Mouse (Mus musculus): ENCODE data around the gene Tex19.2. TPM values are rescaled to one million over a fixed set of nuclear protein-coding genes. Genes with fewer than 3 reads are reported as not detected.

Gene Tex19.2
- not detected for total RNA-seq (2021)

GRCm38 (mm10) chr11:121118577-121118976 lies at the start of gene Tex19.2:
TSS of gene Tex19.2 (minus strand) at chr11:121118677.
- intact Hi-C loops (cut with DNase I): loop anchor here (5.0 kb wide), 1 partner anchor 101 kb away; no protein-coding TSS in a partner anchor
- no peak for DNase-seq

GRCm38 (mm10) chr11:121163751-121164150 lies 45.3 kb upstream of the Tex19.2 start:
- intact Hi-C loops (cut with DNase I): no loop called here
- DNase-seq: no peak

- DNase-seq: no peak
- intact Hi-C loops (cut with DNase I): no loop called here
These were observed 42.3 kb upstream of the Tex19.2 start for GRCm38 (mm10) chr11:121160636-121161346.

GRCm38 (mm10) chr11:121159971-121160370 lies 41.5 kb upstream of the Tex19.2 start, which contains the start of gene Uts2r:
TSS of gene Uts2r (plus strand) at chr11:121160271.
- intact Hi-C loops (cut with DNase I): no loop called here
- DNase-seq: no peak

- peak; percentile 75 to 77 for DNase-seq
- intact Hi-C loops (cut with DNase I): no loop called here
These were observed 38.0 kb upstream of the Tex19.2 start for GRCm38 (mm10) chr11:121156411-121156891.

GRCm38 (mm10) chr11:121154203-121154602 lies 35.7 kb upstream of the Tex19.2 start:
- intact Hi-C loops (cut with DNase I): no loop called here
- no peak for DNase-seq

- DNase-seq: no peak
- intact Hi-C loops (cut with DNase I): no loop called here
These were observed 29.7 kb upstream of the Tex19.2 start for GRCm38 (mm10) chr11:121148193-121148592.

- DNase-seq: no peak
- intact Hi-C loops (cut with DNase I): no loop called here
These were observed 27.4 kb upstream of the Tex19.2 start, which contains the start of gene Tex19.1 for GRCm38 (mm10) chr11:121145865-121146264. TSS of gene Tex19.1 (plus strand) at chr11:121146143.

- no peak for DNase-seq
- intact Hi-C loops (cut with DNase I): no loop called here
These were observed 25.0 kb upstream of the Tex19.2 start for GRCm38 (mm10) chr11:121143325-121144015.

- peak in 1 of 2 experiments; percentile 26 for DNase-seq
- intact Hi-C loops (cut with DNase I): loop anchor here (5.0 kb wide), 1 partner anchor 71 kb away; no protein-coding TSS in a partner anchor
These were observed 20.3 kb upstream of the Tex19.2 start for GRCm38 (mm10) chr11:121138732-121139131.

GRCm38 (mm10) chr11:121137682-121138081 lies 19.2 kb upstream of the Tex19.2 start:
- intact Hi-C loops (cut with DNase I): loop anchor here (5.0 kb wide), 1 partner anchor 70 kb away; no protein-coding TSS in a partner anchor
- DNase-seq: no peak

GRCm38 (mm10) chr11:121134600-121134999 lies 16.1 kb upstream of the Tex19.2 start:
- intact Hi-C loops (cut with DNase I): no loop called here
- no peak for DNase-seq

GRCm38 (mm10) chr11:121129616-121130015 lies 11.1 kb upstream of the Tex19.2 start:
- intact Hi-C loops (cut with DNase I): no loop called here
- DNase-seq: no peak

- no peak for DNase-seq
- intact Hi-C loops (cut with DNase I): no loop called here
These were observed 9.0 kb upstream of the Tex19.2 start for GRCm38 (mm10) chr11:121127441-121127840.

GRCm38 (mm10) chr11:121126395-121126794 lies 7.9 kb upstream of the Tex19.2 start:
- no peak for DNase-seq
- intact Hi-C loops (cut with DNase I): no loop called here

- DNase-seq: no peak
- intact Hi-C loops (cut with DNase I): no loop called here
These were observed 7.2 kb upstream of the Tex19.2 start for GRCm38 (mm10) chr11:121125522-121126172.

- intact Hi-C loops (cut with DNase I): loop anchor here (5.0 kb wide), 1 partner anchor 46 kb away; no protein-coding TSS in a partner anchor
- DNase-seq: no peak
These were observed 5.0 kb upstream of the Tex19.2 start for GRCm38 (mm10) chr11:121123438-121123837.

GRCm38 (mm10) chr11:121122024-121122670 lies 3.7 kb upstream of the Tex19.2 start:
- no peak for DNase-seq
- intact Hi-C loops (cut with DNase I): loop anchor here (5.0 kb wide), 1 partner anchor 45 kb away; no protein-coding TSS in a partner anchor

GRCm38 (mm10) chr11:121121151-121121550 lies 2.7 kb upstream of the Tex19.2 start:
- intact Hi-C loops (cut with DNase I): loop anchor here (5.0 kb wide), 1 partner anchor 44 kb away; no protein-coding TSS in a partner anchor
- DNase-seq: no peak

GRCm38 (mm10) chr11:121118106-121118505 lies 371 bp downstream of the Tex19.2 start:
- intact Hi-C loops (cut with DNase I): loop anchor here (5.0 kb wide), 1 partner anchor 101 kb away; no protein-coding TSS in a partner anchor
- DNase-seq: no peak

Measured in heart, postnatal 10 days (tissue).